ENCODE assay signal across 22 mouse cellular contexts in the genomic region with DNA sequence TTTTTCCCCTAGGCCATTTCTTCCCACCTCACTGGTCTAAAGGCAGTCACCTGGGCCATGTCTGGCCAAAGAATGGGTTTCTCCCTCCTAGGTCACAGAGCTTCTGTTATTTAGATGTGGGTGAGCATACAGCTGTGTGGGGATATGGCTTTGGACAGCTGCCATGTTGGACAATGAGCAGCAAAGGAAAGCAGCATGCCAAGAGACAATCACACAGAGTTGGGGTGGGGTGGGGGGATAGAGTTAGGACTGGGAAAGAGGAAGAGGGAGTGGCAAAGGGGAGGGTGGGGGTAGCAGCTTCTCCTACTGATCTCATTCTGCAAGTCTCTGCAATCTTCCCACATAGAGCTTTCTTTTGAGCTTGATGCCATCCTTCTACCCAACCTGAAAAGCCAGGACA. TPM values are rescaled to one million over a fixed set of nuclear protein-coding genes. Genes with fewer than 3 reads are reported as not detected.
"Had no signal": no experiment of that assay in that cellular context is flagged by ENCODE, and none has a peak within 500 bp of the region (broad histone marks: within the 10 kb centered on the region; RNA-seq: fewer than 3 reads in every experiment).

No protein-coding gene starts in this region.

- H3K27ac ChIP-seq: kidney, postnatal 0 days; limb, embryonic 12.5 days; liver, embryonic 12.5 days; liver, embryonic 15.5 days; neural tube, embryonic 12.5 days; neural tube, embryonic 15.5 days; stomach, postnatal 0 days had no signal

- ATAC-seq: intestine, postnatal 0 days; liver, embryonic 12.5 days had no signal

- H3K4me3 ChIP-seq: limb, embryonic 12.5 days; liver, embryonic 12.5 days; liver, embryonic 15.5 days; neural tube, embryonic 12.5 days; neural tube, embryonic 15.5 days had no signal

- H3K36me3 ChIP-seq: limb, embryonic 12.5 days; liver, embryonic 12.5 days; liver, embryonic 15.5 days; neural tube, embryonic 12.5 days; neural tube, embryonic 15.5 days had no signal

- H3K4me1 ChIP-seq: limb, embryonic 12.5 days; liver, embryonic 12.5 days; neural tube, embryonic 12.5 days; neural tube, embryonic 15.5 days had no signal

- H3K9ac ChIP-seq: limb, embryonic 12.5 days; liver, embryonic 12.5 days; liver, embryonic 15.5 days; neural tube, embryonic 12.5 days; neural tube, embryonic 15.5 days had no signal

- H3K4me2 ChIP-seq: limb, embryonic 12.5 days; liver, embryonic 12.5 days; liver, embryonic 15.5 days; midbrain, embryonic 11.5 days; neural tube, embryonic 12.5 days; neural tube, embryonic 15.5 days had no signal

- H3K9me3 ChIP-seq: limb, embryonic 12.5 days; liver, embryonic 12.5 days; liver, embryonic 15.5 days; neural tube, embryonic 12.5 days; neural tube, embryonic 15.5 days had no signal

- DNase-seq: kidney, adult 2 months; kidney, postnatal 4 days; layer of hippocampus, adult 9-11 months; liver; lung, adult 18-20 months; midbrain, embryonic 14.5 days; right cerebral cortex, adult 18-20 months; right cerebral cortex, postnatal 14 days; right cerebral cortex, postnatal 4 days; thymus, adult 2 months; thymus, postnatal 25 days had no signal

- H3K27me3 ChIP-seq: limb, embryonic 12.5 days; liver, embryonic 12.5 days; liver, embryonic 15.5 days; neural tube, embryonic 12.5 days; neural tube, embryonic 15.5 days had no signal

RNA-seq across cellular contexts. Expression of gene Adra1b, which starts 13.4 kb away (rescaled TPM):
- total RNA-seq: megakaryocyte progenitor cell, adult 5-6 weeks; megakaryocyte-erythroid progenitor cell, adult 5-6 weeks had no signal
